10 mouse cellular contexts compared by ENCODE assay signal in the genomic region with DNA sequence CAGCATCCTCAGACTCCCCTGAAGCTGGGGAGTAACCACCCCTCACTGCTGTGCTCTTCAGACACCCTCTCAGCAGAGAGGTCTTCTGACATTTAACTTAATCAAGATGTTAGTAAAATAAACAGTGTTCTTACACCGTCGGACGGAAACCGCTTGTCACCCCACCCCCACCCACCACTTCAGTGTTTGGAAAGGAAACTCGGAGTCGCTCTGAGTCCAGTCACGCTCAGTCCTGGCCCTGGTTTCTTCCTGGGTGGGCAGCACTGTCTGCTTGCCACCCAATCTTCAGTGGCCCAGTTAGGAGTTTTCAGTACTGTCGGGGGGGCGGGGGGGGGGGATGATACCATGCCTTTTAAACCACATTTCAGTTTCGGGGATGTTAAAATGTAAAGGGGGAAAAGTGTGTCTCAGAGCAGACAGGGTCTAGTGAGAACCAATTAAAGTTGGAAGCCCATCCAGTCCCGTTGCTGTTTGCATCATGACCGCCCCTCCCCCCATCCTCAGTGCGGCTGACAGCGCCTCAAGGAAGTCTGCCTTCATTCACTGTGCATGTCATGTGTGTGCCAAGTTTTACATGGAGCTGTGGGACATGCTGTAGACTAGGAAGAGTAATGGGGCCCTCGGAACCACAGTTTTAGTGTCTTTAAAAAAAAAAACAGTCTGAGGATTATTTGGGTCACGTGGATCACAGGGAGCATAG.
DNase-seq lines count a peak whose midpoint lies in the region; ATAC-seq lines count a peak whose summit lies in the region.
"Had no signal": no experiment of that assay in that cellular context is flagged by ENCODE, and none has a peak within 500 bp of the region (broad histone marks: within the 10 kb centered on the region; RNA-seq: fewer than 3 reads in every experiment).

No protein-coding gene starts in this region.

- H3K9me3 ChIP-seq in kidney, embryonic 14.5 days (ENCODE audit: control insufficient read depth, low read length): peaks cover 2% of the 10 kb centered on the region; the same call in 1 of the 2 replicates
- H3K9me3 ChIP-seq: liver, embryonic 13.5 days had no signal

- H3K4me1 ChIP-seq in kidney, embryonic 14.5 days (ENCODE audit: control insufficient read depth, insufficient read depth, low read length): no peaks in the 10 kb centered on the region
- H3K4me1 ChIP-seq: liver, embryonic 13.5 days had no signal

- H3K4me2 ChIP-seq in kidney, embryonic 14.5 days (replicated peaks; ENCODE audit: low read depth, low read length): no peak overlapping the region
- H3K4me2 ChIP-seq: liver, embryonic 13.5 days had no signal

- H3K9ac ChIP-seq in kidney, embryonic 14.5 days (ENCODE audit: low read depth, low read length): no peak overlapping the region
- H3K9ac ChIP-seq: liver, embryonic 13.5 days had no signal

- no peak overlapping the region for H3K4me3 ChIP-seq in kidney, embryonic 14.5 days (ENCODE audit: low read length)
- H3K4me3 ChIP-seq: erythroblast, embryonic 14.5 days; liver, embryonic 13.5 days had no signal

- H3K27ac ChIP-seq in kidney, embryonic 14.5 days (ENCODE audit: low read depth, low read length): no peak overlapping the region
- H3K27ac ChIP-seq: liver, embryonic 13.5 days had no signal

- H3K27me3 ChIP-seq in kidney, embryonic 14.5 days (ENCODE audit: control insufficient read depth, insufficient read depth, low read length): no peaks in the 10 kb centered on the region
- H3K27me3 ChIP-seq: liver, embryonic 13.5 days had no signal

- ATAC-seq in kidney, embryonic 14.5 days (ENCODE audit: low FRiP score, low TSS enrichment): no peak

- 84% methylated on average over 16 of the region's 16 CpGs for WGBS in kidney, embryonic 14.5 days

- intact Hi-C loops in left cerebral cortex, postnatal 25 days (cut with DNase I): no loop called here

- H3K36me3 ChIP-seq in kidney, embryonic 14.5 days (ENCODE audit: control insufficient read depth, insufficient read depth, low read length): no peaks in the 10 kb centered on the region
- H3K36me3 ChIP-seq: liver, embryonic 13.5 days had no signal

- DNase-seq in cerebellum, postnatal 10 days: peak; percentile 71 to 77
- DNase-seq in cerebellum, adult 11 months: no peak
- DNase-seq in kidney, postnatal 14 days: peak; percentile 18
- peak; percentile 42 for DNase-seq in right cerebral cortex, postnatal 14 days
- DNase-seq in right cerebral cortex, postnatal 25 days: no peak
- peak; percentile 51 for DNase-seq in lung, postnatal 14 days
- DNase-seq in left cerebral cortex, postnatal 25 days (ENCODE audit: low spot score in 2 of 2): no peak
- DNase-seq: liver, embryonic 13.5 days had no signal

Comparison
In these comparisons a context has a peak if more than half of its experiments do, and no peak if none do; other contexts are left out.
1. DNase-seq: peak in cerebellum, postnatal 10 days (2 of 2), kidney, postnatal 14 days (single experiment), right cerebral cortex, postnatal 14 days (single experiment) and lung, postnatal 14 days (single experiment); none in cerebellum, adult 11 months (single experiment), right cerebral cortex, postnatal 25 days (single experiment) and left cerebral cortex, postnatal 25 days (0 of 2).